Mouse (Mus musculus): ENCODE results near the gene Tmem151b. TPM values are rescaled to one million over a fixed set of nuclear protein-coding genes. Genes with fewer than 3 reads are reported as not detected.
A peak's percentile ranks its signal among the peaks of the same experiment; 100 is the strongest.

Tmem151b gene
- polyA plus RNA-seq, 1 experiment from 2014 or later: 25.6 TPM

DNA sequence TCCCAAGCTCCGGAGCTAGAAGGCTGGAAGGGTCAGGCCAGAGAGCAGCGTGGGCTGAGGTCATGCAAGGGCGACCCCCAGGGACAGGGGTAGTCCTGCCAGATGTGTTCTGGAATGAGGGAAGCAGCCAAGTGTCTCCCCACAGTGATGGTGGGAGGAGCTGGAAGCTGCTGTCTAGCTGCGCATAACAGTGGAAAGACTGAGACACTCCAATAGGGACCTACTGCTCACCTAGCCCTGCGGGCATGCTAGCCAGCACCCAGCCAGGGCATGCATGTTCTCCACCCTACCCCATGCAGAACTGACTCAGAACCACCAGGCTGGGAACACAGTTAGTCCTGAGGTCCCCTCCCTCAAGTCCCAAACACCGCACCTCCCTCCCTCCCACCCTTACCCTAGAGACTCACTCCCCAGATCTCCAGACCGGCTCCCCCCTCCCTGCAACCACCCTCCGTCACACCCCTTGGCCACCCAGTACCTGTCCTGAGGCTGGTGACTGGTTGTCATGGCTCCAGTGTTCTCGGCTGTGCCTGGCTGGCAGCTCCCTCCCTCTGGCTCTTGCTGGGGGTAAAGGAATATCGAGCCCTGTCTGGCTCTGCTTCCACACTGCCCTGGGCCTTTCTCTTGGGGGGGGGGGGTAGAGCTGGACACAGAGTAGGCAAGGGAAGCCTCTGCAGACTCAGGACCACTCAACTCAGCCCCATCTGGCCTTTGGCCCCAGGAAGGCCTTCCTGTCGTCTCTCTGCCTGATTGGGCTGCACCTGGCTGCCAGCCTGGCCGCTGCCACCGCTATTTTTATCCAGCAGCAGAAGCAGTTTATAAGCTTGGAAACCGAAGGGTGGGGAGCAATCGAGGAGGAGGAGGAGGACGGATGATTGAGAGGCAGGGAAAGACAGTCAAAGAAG is 42.5 kb upstream of the Tmem151b start:
- Histone ChIP-seq H3K36me3 (no peaks in the 10 kb centered on the region), H3K4me1 (peaks cover 54% of the 10 kb centered on the region), H3K4me2 (peak overlapping the region; percentile 35), H3K9ac (replicated peaks) (peak overlapping the region; percentile 7; the same call in 1 of the 2 replicates), H3K27me3 (replicated peaks) (peaks cover 4% of the 10 kb centered on the region; the same call in 1 of the 2 replicates), H3K4me3 (replicated peaks) (no peak overlapping the region), H3K9me3 (replicated peaks) (no peaks in the 10 kb centered on the region), H3K27ac (replicated peaks) (no peak overlapping the region)
- ATAC-seq (ENCODE audit: low FRiP score): no peak
- 50% methylated on average over 16 of the region's 16 CpGs for WGBS

DNA sequence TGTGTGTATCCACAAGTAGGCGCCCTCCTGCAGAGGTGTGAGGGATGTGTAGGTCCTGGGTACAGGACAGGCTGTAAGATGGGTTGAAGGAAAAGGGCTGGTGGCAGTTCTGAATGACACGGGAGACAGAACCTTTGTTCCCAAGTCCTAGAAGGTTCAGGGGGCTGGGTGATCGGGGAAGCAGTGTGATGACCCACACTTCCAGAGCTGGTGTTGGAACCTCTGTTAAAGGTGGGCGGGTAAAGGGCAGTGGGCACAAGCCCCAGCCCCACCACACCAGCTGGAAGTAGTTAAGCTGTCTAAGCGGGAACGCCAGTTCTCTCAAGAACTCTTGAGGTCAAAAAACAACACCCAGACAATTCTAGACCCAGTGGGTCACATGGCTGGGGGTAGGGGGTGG is 40.9 kb upstream of the Tmem151b start:
- H3K4me1 ChIP-seq: peaks cover 41% of the 10 kb centered on the region
- peaks cover 4% of the 10 kb centered on the region; the same call in 1 of the 2 replicates for H3K27me3 ChIP-seq (replicated peaks)
- H3K9me3 ChIP-seq (replicated peaks): no peaks in the 10 kb centered on the region
- no peak for ATAC-seq (ENCODE audit: low FRiP score)
- no peak overlapping the region for H3K4me2 ChIP-seq
- H3K27ac ChIP-seq (replicated peaks): no peak overlapping the region
- H3K4me3 ChIP-seq (replicated peaks): no peak overlapping the region
- no peak overlapping the region for H3K9ac ChIP-seq (replicated peaks)
- 87% methylated on average over 6 of the region's 6 CpGs for WGBS
- 0 out of 2 replicates have a peak, but pooled peaks cover 4% of the 10 kb centered on the region for H3K36me3 ChIP-seq

DNA sequence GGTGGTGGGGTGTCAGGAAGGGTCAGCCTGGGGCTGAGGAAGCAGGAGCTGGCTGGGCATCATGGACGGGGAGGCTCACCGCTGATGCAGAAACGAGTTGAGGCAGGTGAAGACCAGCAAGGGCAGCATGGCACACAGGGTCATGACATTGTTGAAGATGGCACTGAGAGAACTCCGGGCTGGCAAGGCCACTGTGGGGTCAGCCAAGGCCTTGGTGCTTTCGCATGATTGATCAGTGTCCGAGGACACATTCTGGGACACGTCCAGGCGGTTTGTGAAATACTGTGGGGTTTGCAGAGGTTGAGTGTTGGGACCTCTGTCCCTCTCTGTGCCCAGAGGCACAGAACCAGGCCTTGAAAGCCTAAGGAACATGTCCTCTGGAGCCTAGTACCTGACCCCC is 40.4 kb upstream of the Tmem151b start:
- Histone ChIP-seq H3K9me3 (replicated peaks) (no peaks in the 10 kb centered on the region), H3K9ac (replicated peaks) (no peak overlapping the region), H3K4me1 (peaks cover 40% of the 10 kb centered on the region), H3K27me3 (replicated peaks) (peaks cover 4% of the 10 kb centered on the region; the same call in 1 of the 2 replicates), H3K4me2 (no peak overlapping the region), H3K27ac (replicated peaks) (no peak overlapping the region), H3K36me3 (0 out of 2 replicates have a peak, but pooled peaks cover 4% of the 10 kb centered on the region), H3K4me3 (replicated peaks) (no peak overlapping the region)
- 94% methylated on average over 8 of the region's 8 CpGs for WGBS
- no peak for ATAC-seq (ENCODE audit: low FRiP score)

DNA sequence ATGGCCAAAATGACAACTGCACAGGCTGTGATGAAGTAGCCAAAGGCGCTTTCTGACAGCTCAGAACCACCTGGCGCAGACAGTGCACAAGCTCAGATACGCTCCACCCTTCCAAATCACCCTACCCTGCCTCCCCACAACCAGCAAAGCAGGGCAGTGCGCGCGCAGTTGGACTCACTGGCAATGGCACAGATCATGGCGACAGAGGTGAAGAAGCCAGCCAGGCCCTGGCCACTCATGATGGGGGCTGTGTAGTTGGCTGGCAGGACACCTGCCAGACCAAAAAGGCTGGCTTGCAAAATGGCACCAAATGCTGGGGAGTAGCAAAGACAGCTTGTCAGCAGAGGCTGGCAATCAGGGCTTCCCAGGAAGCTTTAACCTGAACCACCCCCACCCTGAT is 39.8 kb upstream of the Tmem151b start:
- Histone ChIP-seq H3K9ac (replicated peaks) (no peak overlapping the region), H3K27me3 (replicated peaks) (peaks cover 4% of the 10 kb centered on the region; the same call in 1 of the 2 replicates), H3K9me3 (replicated peaks) (no peaks in the 10 kb centered on the region), H3K4me3 (replicated peaks) (no peak overlapping the region), H3K4me1 (peaks cover 40% of the 10 kb centered on the region), H3K4me2 (no peak overlapping the region), H3K27ac (replicated peaks) (no peak overlapping the region), H3K36me3 (0 out of 2 replicates have a peak, but pooled peaks cover 4% of the 10 kb centered on the region)
- WGBS: 99% methylated on average over 7 of the region's 7 CpGs
- no peak for ATAC-seq (ENCODE audit: low FRiP score)

DNA sequence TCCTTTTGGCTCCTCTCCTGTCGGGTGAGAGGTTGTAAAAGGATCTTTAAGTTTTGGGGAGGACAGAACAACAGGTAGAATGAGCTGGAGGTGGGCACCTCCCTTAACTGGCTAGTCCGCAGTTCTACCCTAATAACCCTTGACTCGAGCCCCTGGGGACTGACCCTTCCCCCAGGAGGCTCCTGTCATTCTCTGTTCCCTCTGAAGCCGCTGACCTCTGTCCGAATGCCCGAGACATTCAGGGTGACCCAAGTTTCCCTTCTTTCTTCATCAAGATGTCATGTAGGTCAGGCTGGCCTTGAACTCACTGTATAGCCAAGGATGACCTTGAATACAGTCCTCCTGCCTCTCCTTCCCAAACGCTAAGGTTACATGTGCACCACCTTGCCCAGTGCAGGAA is 38.9 kb upstream of the Tmem151b start:
- H3K4me3 ChIP-seq (replicated peaks): no peak overlapping the region
- 92% methylated on average over 7 of the region's 7 CpGs for WGBS
- no peak overlapping the region for H3K9ac ChIP-seq (replicated peaks)
- H3K27ac ChIP-seq (replicated peaks): no peak overlapping the region
- no peaks in the 10 kb centered on the region for H3K9me3 ChIP-seq (replicated peaks)
- H3K4me2 ChIP-seq: no peak overlapping the region
- ATAC-seq (ENCODE audit: low FRiP score): no peak
- 0 out of 2 replicates have a peak, but pooled peaks cover 4% of the 10 kb centered on the region for H3K36me3 ChIP-seq
- H3K4me1 ChIP-seq: peaks cover 33% of the 10 kb centered on the region
- H3K27me3 ChIP-seq (replicated peaks): no peaks in the 10 kb centered on the region; the same call in 1 of the 2 replicates

DNA sequence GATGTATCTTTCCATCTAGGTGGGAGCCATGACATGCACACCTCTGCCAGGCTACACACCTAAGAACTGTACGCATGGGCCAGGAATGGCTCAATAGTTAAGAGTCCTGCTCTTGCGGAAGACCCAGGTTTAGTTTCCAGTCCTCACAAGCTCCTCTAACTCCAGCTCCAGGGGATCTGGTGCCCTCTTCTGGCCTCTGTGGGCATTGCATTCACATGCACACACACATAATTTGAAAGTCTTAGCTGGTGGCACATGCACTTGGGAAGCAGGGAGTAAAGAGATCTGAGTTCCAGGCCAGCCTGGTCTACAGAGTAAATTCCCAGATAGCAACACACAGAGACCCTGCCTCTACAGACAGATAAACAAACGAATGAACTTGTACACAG is 37.0 kb upstream of the Tmem151b start:
- H3K4me1 ChIP-seq: peaks cover 18% of the 10 kb centered on the region
- no peak overlapping the region for H3K4me2 ChIP-seq
- no peak for ATAC-seq (ENCODE audit: low FRiP score)
- no peak overlapping the region for H3K4me3 ChIP-seq (replicated peaks)
- H3K36me3 ChIP-seq: 0 out of 2 replicates have a peak, but pooled peaks cover 4% of the 10 kb centered on the region
- no peaks in the 10 kb centered on the region for H3K27me3 ChIP-seq (replicated peaks)
- H3K9ac ChIP-seq (replicated peaks): no peak overlapping the region
- WGBS: over 99% methylated on average over 3 of the region's 3 CpGs
- no peaks in the 10 kb centered on the region for H3K9me3 ChIP-seq (replicated peaks)
- no peak overlapping the region for H3K27ac ChIP-seq (replicated peaks)

DNA sequence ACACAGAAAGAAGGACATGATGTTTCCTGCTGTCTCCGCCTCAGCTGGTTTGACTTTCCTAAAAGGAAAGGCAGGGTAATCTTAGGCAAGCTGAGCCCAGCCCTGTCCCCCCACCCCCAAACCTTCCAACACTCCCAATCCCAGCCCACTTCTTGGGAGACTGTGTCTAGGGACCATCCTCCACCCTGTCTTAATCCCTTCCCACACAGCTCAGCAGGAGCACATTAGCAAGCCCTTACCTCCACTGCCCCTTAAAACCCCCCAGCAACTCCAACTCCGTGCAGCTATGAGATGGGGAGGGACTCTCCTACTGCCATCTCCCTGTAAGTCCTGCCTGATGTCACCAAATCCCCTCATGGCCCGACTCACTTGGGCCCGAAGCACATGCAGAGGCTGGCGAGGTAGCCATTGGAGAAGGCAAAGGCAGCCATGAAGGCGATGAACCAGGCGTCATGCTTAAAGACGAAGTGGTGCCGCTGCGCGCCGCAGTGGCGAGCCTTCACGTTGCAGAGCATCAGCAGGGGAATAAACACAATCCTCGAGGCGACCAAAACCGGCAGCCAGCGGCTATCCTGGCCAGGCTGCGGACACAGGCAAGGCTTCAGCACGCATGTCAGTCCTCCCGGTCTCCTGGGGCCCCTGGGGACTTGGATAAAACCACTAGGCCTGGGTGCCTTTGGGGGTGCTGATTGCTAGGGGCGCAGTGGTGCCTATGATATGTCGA is 36.4 kb upstream of the Tmem151b start:
- WGBS: 78% methylated on average over 23 of the region's 23 CpGs
- Histone ChIP-seq H3K4me3 (replicated peaks) (no peak overlapping the region), H3K4me1 (peaks cover 23% of the 10 kb centered on the region), H3K4me2 (no peak overlapping the region), H3K9ac (replicated peaks) (no peak overlapping the region), H3K36me3 (0 out of 2 replicates have a peak, but pooled peaks cover 4% of the 10 kb centered on the region), H3K27me3 (replicated peaks) (no peaks in the 10 kb centered on the region), H3K27ac (replicated peaks) (peak overlapping the region; percentile 62), H3K9me3 (replicated peaks) (no peaks in the 10 kb centered on the region)
- no peak for ATAC-seq (ENCODE audit: low FRiP score)

DNA sequence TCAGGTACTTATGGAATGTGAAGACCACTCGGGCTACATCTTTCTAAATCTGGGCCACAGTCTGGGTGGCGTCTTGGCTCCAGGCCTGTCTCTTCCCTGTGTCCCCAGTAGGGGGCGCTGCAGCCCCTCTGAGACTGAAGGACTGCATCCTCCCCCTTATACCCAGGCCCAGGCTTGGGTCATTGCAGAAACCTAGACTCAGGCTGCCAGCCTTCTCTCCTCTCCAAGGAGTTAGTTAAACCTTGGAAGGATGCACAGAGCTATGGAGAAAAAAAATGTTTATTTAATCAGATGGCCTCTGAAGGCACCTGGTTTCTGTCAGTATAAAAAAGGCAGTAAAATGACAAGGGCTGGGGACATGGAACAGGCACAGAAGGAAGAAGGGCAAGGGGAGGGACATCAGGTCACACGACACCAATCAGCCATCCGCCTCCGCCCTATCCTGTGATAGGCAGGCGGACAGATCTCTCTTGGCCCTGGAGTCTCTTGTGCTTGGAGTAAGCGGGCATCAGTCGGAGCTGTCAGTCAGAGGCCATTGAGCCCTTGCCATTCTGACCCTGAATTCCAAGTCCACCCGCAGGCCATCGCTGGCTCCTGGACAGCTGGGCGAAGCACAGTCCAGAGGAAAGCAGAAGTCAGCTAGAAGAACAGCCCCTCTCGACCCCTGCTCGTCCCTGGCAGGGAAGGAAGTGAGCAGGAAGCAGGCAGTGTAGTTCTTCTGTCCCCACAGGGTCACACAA is 35.6 kb upstream of the Tmem151b start:
- 45% methylated on average over 14 of the region's 14 CpGs for WGBS
- no peak overlapping the region for H3K4me3 ChIP-seq (replicated peaks)
- H3K27ac ChIP-seq (replicated peaks): peak overlapping the region; percentile 62
- H3K4me1 ChIP-seq: peaks cover 24% of the 10 kb centered on the region
- peak; percentile 35 for ATAC-seq (ENCODE audit: low FRiP score)
- H3K9ac ChIP-seq (replicated peaks): no peak overlapping the region
- H3K36me3 ChIP-seq: 0 out of 2 replicates have a peak, but pooled peaks cover 4% of the 10 kb centered on the region
- no peaks in the 10 kb centered on the region for H3K9me3 ChIP-seq (replicated peaks)
- H3K27me3 ChIP-seq (replicated peaks): no peaks in the 10 kb centered on the region
- no peak overlapping the region for H3K4me2 ChIP-seq

DNA sequence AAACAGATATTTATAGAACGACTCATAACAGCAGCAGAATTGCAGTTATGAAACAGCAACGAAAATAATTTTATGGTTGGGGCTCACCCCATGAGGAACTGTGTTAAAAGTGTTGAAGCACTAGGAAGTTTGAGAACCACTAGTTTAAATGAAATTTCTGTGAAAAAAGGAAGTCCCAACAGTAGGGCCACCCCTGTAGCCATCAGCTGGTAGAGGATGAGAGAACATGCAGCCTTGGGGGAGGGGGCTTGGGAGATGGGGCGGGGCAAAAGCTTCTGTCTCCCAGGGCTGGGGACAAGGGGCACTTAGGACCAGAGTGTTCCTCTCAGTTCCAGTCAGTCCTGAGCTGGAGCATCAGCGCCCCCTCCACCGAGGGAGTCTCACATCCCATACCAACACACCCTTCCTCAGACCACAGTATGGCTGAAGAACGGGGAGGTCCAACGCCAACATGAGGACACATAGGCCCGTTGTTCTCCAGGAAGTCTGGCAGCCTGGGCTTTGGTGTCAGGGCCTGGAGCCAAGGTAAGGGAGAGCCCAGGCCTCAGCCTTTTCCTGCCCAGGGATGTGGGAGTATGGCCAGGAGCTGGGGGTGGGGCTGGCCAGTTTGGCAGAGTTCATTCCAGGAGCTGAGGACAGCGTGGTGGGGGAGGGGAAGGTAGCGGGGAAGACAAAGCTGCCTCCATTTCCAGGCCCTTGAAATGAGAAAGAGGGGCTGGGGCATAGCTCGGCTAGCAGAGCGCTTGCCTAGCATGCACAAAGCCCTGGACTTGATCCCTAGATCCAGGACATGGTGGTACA is 34.8 kb upstream of the Tmem151b start:
- Histone ChIP-seq H3K36me3 (0 out of 2 replicates have a peak, but pooled peaks cover 4% of the 10 kb centered on the region), H3K4me1 (peaks cover 24% of the 10 kb centered on the region), H3K9ac (replicated peaks) (no peak overlapping the region), H3K4me3 (replicated peaks) (no peak overlapping the region), H3K4me2 (no peak overlapping the region), H3K27ac (replicated peaks) (peak overlapping the region; percentile 62), H3K9me3 (replicated peaks) (no peaks in the 10 kb centered on the region), H3K27me3 (replicated peaks) (no peaks in the 10 kb centered on the region)
- 37% methylated on average over 12 of the region's 12 CpGs for WGBS
- peak; percentile 61 for ATAC-seq (ENCODE audit: low FRiP score)

DNA sequence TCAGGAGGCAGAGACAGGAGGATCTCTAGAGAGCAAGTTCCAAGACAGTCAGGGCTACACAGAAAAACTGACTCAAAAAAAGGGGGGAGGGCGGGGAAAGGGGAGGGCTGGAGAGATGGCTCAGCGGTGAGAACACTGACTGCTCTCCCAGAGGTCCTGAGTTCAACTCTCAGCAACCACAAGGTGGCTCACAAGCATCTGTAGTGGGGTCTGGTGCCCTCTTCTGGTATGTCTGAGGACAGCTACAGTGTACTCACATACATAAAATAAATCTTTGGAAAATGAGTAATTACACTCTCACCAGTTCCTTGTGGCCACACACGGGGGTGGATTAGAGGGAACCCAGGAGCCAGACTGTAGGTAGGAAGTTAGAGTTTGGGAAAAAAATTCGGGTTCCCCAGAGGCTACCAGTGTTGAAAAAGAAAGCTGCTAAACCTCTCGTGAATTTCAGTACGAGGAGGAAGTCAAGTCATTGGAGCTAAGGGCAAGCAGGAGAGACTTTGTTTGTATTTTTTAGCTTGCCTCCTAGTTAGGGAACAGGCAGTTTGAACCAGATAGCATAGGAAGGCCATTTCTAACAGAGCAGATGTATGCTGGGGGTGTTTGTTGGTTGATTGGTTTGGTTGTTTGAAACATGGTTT is 33.4 kb upstream of the Tmem151b start:
- Histone ChIP-seq H3K9ac (replicated peaks) (no peak overlapping the region), H3K4me1 (peaks cover 24% of the 10 kb centered on the region), H3K36me3 (0 out of 2 replicates have a peak, but pooled peaks cover 4% of the 10 kb centered on the region), H3K9me3 (replicated peaks) (no peaks in the 10 kb centered on the region), H3K4me3 (replicated peaks) (no peak overlapping the region), H3K27me3 (replicated peaks) (no peaks in the 10 kb centered on the region), H3K27ac (replicated peaks) (no peak overlapping the region), H3K4me2 (no peak overlapping the region)
- ATAC-seq (ENCODE audit: low FRiP score): no peak
- WGBS: 77% methylated on average over 6 of the region's 6 CpGs
